Mouse (Mus musculus) C2C12 (cell line): ENCODE data around the gene Tbc1d13. TPM values are rescaled to one million over a fixed set of nuclear protein-coding genes. Genes with fewer than 3 reads are reported as not detected.
A peak's percentile ranks its signal among the peaks of the same experiment; 100 is the strongest.
"Not testable (repeated sequence)": the region's sequence is repeated elsewhere in the genome, so short reads cannot be mapped to it uniquely, and the experiment has no call there.

ENCODE experiments used
- H3K27me3 ChIP-seq: one replicate; pipeline ENCODE4 v1.6.1; 2011; ENCODE audit not compliant: control insufficient read depth, insufficient read depth, insufficient read length
- H3K36me3 ChIP-seq: one replicate; pipeline ENCODE4 v1.6.1; 2011; ENCODE audit not compliant: control insufficient read depth, insufficient read depth
- H3K4me3 ChIP-seq: one replicate; pipeline ENCODE4 v1.5.1; 2011; ENCODE audit warnings: mild to moderate bottlenecking, control low read depth; ENCODE audit not compliant: poor library complexity, insufficient read depth, severe bottlenecking
- H3K79me2 ChIP-seq: one replicate; pipeline ENCODE4 v1.6.1; 2011; ENCODE audit not compliant: control insufficient read depth, insufficient read depth
- H3K79me3 ChIP-seq: one replicate; pipeline ENCODE4 v1.6.1; 2011; ENCODE audit warnings: low read depth, control low read depth
- H3ac ChIP-seq: one replicate; pipeline ENCODE3; 2011; ENCODE audit warnings: low read depth; ENCODE audit not compliant: control insufficient read depth, insufficient read length
- CEBPB ChIP-seq: IDR thresholded peaks from one replicate; pipeline ENCODE4 v1.6.1; 2011; ENCODE audit warnings: low read depth, mild to moderate bottlenecking, control low read depth, moderate library complexity
- CTCF ChIP-seq: IDR thresholded peaks from one replicate; pipeline ENCODE4 v1.5.1; 2011; ENCODE audit not compliant: control insufficient read depth, insufficient read depth, insufficient read length
- FOSL1 ChIP-seq: IDR thresholded peaks from one replicate; pipeline ENCODE4 v1.8.0; 2011; ENCODE audit warnings: mild to moderate bottlenecking, low read length; ENCODE audit not compliant: poor library complexity, insufficient read depth, severe bottlenecking
- MAX ChIP-seq: IDR thresholded peaks from one replicate; pipeline ENCODE4 v1.6.1; 2011; ENCODE audit warnings: mild to moderate bottlenecking, control low read depth
- MYOD1 ChIP-seq: IDR thresholded peaks from one replicate; pipeline ENCODE4 v1.6.1; 2011; ENCODE audit warnings: low read depth; ENCODE audit not compliant: control insufficient read depth, insufficient read length
- MYOG ChIP-seq: IDR thresholded peaks from one replicate; pipeline ENCODE4 v1.6.1; 2011; ENCODE audit not compliant: control insufficient read depth, insufficient read length; ENCODE audit errors: extremely low read depth
- USF1 ChIP-seq: IDR thresholded peaks from one replicate; pipeline ENCODE4 v1.6.1; 2011; ENCODE audit warnings: low read depth, mild to moderate bottlenecking, control low read depth, moderate library complexity
- polyA plus RNA-seq: library from polyadenylated mRNA; unstranded; fragments of >200 nt; fragmentation: generic; extraction: Trizol; gene quantifications from one replicate; pipeline ENCODE4 v1.2.1, GENCODE M21; 2012; ENCODE audit warnings: missing spikeins

Gene Tbc1d13
- polyA plus RNA-seq, 1 experiment = 25.3 TPM

- TF ChIP-seq MAX (no peak), FOSL1 (no peak), CEBPB (no peak), MYOG (no peak), USF1 (no peak)
- Histone ChIP-seq H3K36me3 (no peaks in the 10 kb centered on the region), H3K79me2 (peaks cover 10% of the 10 kb centered on the region), H3K79me3 (no peaks in the 10 kb centered on the region), H3K4me3 (peak overlapping the region; percentile 59), H3ac (peak overlapping the region; percentile 92), H3K27me3 (no peaks in the 10 kb centered on the region)
Observed at GRCm38 (mm10) chr2:30123729-30124471, 9.6 kb upstream of the Tbc1d13 start.

DNA sequence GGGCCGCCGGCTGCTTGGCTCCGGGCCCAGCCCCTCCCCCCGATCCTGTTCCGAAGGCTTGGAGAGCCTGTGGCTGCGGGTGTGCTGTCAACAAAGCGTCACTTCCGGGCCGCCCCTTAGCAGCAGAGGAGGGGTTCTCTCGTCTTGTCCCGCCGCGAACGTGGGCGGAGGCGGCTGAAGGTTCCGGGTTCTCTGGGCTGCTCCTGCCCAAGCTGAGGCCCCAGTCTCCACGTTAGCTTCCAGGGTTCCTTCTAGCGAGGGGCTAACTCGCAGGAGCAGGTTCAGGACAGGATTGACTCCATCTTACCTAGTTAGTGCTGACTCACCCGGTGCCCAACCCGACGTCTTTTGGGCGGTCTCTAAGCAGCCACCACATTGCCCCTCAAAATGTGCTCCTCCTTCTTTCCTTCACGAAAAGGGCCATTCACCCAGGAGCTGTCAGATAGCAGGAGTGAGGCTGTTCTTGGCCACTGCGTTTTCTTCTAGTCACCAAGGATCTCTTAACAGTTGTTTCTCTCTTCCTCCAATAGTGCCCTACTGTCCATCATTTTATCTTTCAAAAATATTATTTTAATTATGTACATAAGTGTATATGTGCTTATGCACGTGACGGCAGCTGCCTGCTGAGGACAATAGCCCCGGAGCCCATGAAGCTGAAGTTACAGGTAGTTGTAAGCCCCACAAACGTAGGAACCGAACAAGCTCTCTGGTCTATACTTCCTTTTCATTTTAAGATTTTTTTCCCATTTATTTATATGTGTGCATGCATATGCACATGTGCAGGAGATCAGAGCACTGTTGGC is 8.9 kb upstream of the Tbc1d13 start, which contains the start of gene Zer1:
Gene Zer1 (minus strand): TSS at position 114 of the 803 bp plus-strand sequence.
- peak; percentile 68 for TF ChIP-seq MAX
- TF ChIP-seq USF1 = no peak

DNA sequence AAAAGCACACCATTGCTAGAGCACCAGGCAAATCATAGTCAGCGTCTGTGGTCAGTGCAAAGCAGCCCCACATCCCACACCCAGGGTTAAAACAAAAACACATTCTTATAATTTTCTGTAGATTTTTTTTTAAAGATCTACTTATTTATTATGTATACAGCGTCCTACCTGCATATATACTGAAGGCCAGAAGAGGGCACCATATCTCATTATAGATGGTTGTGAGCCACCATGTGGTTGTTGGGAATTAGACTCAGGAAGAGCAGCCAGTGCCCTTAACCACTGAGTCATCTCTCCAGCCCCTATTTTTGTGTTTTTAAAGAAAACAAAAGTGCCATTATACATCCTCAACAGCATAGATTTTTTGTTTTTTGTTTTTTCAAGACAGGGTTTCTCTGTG is 4.8 kb upstream of the Tbc1d13 start:
- no peaks in the 10 kb centered on the region for H3K27me3 ChIP-seq
- TF ChIP-seq MYOG = no peak
- TF ChIP-seq MAX = peak; percentile 80
- no peaks in the 10 kb centered on the region for H3K36me3 ChIP-seq
- H3K79me2 ChIP-seq = peaks cover 4% of the 10 kb centered on the region
- H3K79me3 ChIP-seq = peaks cover under 1% of the 10 kb centered on the region
- H3ac ChIP-seq = no peak overlapping the region
- H3K4me3 ChIP-seq = no peak overlapping the region

More for the DNA sequence above, 8.9 kb upstream of the Tbc1d13 start, which contains the start of gene Zer1:
- Histone ChIP-seq H3K36me3 (no peaks in the 10 kb centered on the region), H3K79me3 (no peaks in the 10 kb centered on the region), H3K4me3 (peak within 1 kb of the TSS; percentile 59), H3ac (peak within 1 kb of the TSS; percentile 92), H3K79me2 (peaks cover 10% of the 10 kb centered on the region), H3K27me3 (no peaks in the 10 kb centered on the region)

- Histone ChIP-seq H3K27me3 (no peaks in the 10 kb centered on the region), H3K4me3 (no peak overlapping the region), H3K79me2 (peaks cover 15% of the 10 kb centered on the region), H3ac (no peak overlapping the region), H3K79me3 (peaks cover 4% of the 10 kb centered on the region), H3K36me3 (no peaks in the 10 kb centered on the region)
- TF ChIP-seq FOSL1 (no peak), MYOD1 (no peak), MAX (no peak), CTCF (no peak), CEBPB (no peak), MYOG (no peak), USF1 (no peak)
Observed at GRCm38 (mm10) chr2:30130156-30130555, 3.4 kb upstream of the Tbc1d13 start.

GRCm38 (mm10) chr2:30131240-30131639 is 2.3 kb upstream of the Tbc1d13 start:
- H3K27me3 ChIP-seq, H3K79me3 ChIP-seq, H3ac ChIP-seq, H3K36me3 ChIP-seq, H3K4me3 ChIP-seq: not testable (repeated sequence)
- H3K79me2 ChIP-seq = peaks cover 25% of the 10 kb centered on the region

GRCm38 (mm10) chr2:30132801-30133612 is 539 bp upstream of the Tbc1d13 start:
- peak overlapping the region; percentile 44 for H3ac ChIP-seq
- no peaks in the 10 kb centered on the region for H3K27me3 ChIP-seq
- H3K36me3 ChIP-seq = peaks cover 20% of the 10 kb centered on the region
- peak overlapping the region; percentile 92 for H3K4me3 ChIP-seq
- TF ChIP-seq MAX (no peak), FOSL1 (no peak), CTCF (no peak), MYOG (no peak), USF1 (peak; percentile 7), CEBPB (peak; percentile 69), MYOD1 (no peak)
- peaks cover 4% of the 10 kb centered on the region for H3K79me3 ChIP-seq
- peaks cover 36% of the 10 kb centered on the region for H3K79me2 ChIP-seq
